Mouse (Mus musculus) spleen, postnatal 4 days (tissue): ENCODE measurements around the gene Zbtb16.

Source experiments
- DNase-seq, 2 experiments: peaks; one replicate each; pipeline ENCODE4 v3.0.0; 2022; ENCODE audit warnings: low spot score in 2 of 2

The Zbtb16 gene

DNA sequence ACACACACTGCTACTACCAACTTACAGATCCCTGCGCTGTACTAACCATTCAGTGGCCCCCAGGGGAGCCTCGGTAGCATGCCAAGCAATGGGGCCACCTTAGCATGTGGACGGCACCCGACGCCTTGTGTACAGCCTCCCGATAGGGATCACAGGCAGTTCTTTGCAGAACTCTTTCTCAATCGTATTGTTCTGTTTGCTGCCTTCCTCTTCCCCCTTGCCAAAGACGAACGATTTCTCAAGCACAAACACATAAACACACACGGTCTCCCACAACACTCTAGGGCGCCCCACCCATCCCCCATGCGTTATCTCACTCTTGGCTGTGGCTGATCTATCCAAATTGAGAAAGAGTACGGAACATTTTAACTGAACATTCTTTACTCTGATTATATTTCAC is 91.1 kb downstream of the Zbtb16 start:
- peak in 1 of 2 experiments; percentile 41 for DNase-seq

DNA sequence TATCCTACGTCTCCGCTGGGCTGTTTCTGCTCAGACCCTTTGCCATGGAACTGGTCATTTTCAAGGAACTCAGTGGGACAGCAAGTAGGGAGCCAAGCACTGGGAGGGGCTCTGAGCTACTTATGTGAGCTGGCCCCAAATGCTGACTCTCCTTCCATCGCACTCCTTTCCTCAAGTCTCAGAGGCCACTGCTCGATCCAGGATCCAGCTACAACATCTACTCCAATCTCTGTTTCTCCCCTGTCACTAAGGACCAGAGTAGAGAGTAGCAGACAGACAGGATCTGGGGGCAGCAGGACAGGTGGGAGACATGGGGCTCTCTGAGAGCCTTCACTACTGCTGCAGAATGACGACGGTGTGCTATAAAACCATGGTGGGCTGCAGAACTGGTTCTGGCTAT is 91.6 kb downstream of the Zbtb16 start:
- no peak for DNase-seq

GRCm38 (mm10) chr9:48743338-48744285 is 92.4 kb downstream of the Zbtb16 start:
- DNase-seq: no peak

- no peak for DNase-seq
These were observed 93.9 kb downstream of the Zbtb16 start for GRCm38 (mm10) chr9:48742150-48742549.

DNA sequence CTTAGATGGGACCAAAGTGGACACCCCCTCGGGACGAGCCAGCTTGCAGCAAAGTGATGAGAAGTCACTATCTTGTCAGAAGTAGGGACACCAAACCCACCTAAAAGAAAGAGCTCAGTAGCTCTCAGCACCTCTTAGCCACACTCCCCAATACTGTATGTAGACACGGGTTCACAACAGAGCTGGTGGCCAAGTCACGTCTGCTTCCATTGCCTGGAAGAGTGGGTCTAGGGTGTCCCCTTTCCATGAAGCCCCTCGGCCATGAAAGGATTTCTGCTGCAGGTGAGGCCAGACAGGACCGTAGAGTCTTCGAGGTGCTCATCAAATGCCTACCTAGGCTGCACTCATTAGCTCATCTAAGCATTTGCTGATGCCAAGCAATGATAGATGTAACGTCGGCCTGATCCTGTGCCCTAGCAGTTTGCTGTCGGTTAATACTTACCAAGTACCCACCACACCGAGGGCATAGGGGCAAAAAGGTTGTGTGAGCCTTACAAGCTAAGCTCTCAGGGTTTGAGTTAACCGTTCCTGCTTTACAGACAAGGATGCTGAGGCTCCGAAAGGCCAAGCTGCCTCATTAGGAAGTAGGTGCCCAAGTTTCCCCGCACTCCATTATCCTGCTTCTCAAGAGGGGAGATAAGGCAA is 94.5 kb downstream of the Zbtb16 start:
- no peak for DNase-seq

DNA sequence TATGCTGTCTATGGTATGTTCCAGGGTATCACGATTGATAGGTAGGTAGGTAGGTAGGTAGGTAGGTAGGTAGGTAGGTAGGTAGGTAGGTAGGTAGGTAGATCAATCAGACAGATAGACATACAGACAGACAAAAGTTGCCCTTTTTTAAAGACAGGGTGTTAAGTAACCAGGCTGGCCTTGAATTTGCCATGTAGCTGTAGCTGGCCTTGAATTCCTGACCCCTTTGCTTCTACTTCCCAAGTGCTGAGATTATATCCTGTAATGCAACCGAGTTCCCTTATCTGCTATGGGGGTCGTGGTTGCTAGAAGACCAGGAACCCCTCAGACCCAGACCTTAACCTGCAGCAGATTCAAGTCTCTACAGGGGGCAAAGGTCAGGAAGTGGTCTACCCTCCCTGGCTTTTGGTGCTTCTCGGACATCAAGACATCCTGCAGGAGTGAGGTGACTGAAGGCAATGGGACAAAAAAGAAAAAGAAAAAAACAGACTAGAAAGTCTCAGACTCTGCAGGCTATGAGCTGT is 95.2 kb downstream of the Zbtb16 start:
- no peak for DNase-seq

DNA sequence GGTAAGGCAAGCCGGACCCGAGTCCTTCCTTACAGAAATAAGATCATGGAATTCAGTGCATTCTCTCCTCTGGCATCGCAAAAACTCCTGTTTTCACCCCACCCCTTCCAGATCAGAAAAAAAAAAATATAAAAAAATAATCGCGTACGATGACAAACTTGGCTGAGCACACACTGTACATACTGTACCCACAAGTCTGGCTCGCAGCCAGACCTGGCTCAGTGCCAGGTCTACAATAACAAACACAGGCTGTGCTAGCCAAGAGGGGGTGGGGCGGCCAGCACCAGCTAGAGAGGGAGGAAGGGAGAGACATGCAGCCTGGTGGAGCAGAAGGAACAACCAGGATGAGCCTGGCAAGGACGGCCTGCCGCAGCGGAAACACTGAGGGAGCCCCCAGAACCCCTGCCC is 95.9 kb downstream of the Zbtb16 start:
- DNase-seq: peak; percentile 75 to 83

DNA sequence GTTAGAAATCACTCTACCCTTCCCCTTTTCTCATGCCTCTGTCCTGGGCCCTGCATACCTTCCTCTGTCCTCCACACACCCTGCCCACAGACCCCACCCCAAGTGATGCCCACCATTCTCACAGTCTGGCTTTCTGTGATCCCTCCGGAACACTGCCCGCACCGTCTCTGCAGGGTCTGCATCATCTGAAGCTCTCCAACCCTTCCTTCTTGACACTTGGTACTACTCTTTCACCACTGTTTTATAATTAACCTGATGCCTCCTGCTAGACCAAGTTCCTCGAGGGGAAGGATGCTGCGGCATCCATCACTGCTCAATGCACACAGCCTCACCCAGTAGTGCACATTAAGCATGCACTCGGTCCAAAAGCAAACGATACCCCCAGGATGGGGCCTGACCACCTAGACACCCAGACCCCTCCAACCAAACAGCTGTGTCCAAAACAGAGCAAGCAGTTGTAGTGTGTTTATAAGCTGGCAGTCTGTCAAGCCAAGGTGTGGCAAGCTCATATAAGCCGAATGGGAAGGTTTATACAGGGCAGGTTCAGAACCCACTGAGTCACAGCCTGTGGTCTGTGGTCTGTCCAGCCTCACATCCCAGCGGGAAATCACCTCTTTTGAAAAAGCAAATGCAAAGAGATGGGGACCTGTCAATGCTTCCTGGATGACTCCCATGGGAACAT is 97.1 kb downstream of the Zbtb16 start:
- no peak for DNase-seq

GRCm38 (mm10) chr9:48737911-48738310 is 98.1 kb downstream of the Zbtb16 start:
- no peak for DNase-seq

DNA sequence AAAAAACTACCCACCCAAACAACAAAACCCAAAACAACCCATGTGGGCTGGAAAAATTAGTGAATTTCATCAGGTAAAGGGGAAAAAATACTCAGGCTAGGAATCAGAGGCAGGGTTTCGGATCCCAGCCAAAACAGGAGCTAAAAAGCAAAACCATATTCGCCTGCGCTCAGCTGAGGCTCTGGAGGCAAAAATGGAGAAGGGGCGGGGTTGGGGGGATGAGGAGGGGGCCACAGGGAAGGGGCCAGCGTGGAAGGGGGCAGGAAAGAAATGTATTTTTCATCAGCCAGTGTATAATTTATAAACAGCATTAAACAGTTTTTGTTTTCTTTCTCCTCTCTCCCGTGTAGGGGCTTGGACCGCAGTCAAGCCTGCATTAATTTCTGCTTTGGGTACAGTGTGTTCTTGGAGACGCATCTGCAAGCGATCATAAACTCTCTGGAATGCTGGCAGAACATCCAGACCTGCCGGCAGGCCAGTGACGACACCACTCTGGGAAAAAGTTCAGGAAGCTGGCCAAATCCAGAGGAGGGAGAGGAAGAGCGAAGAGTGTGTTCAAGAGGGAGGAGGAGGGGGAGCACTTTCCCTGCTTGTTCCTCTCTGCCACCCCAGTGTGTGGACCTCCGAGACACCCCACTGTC is 98.7 kb downstream of the Zbtb16 start:
- DNase-seq: no peak

GRCm38 (mm10) chr9:48736361-48737209 is 99.4 kb downstream of the Zbtb16 start:
- no peak for DNase-seq

DNA sequence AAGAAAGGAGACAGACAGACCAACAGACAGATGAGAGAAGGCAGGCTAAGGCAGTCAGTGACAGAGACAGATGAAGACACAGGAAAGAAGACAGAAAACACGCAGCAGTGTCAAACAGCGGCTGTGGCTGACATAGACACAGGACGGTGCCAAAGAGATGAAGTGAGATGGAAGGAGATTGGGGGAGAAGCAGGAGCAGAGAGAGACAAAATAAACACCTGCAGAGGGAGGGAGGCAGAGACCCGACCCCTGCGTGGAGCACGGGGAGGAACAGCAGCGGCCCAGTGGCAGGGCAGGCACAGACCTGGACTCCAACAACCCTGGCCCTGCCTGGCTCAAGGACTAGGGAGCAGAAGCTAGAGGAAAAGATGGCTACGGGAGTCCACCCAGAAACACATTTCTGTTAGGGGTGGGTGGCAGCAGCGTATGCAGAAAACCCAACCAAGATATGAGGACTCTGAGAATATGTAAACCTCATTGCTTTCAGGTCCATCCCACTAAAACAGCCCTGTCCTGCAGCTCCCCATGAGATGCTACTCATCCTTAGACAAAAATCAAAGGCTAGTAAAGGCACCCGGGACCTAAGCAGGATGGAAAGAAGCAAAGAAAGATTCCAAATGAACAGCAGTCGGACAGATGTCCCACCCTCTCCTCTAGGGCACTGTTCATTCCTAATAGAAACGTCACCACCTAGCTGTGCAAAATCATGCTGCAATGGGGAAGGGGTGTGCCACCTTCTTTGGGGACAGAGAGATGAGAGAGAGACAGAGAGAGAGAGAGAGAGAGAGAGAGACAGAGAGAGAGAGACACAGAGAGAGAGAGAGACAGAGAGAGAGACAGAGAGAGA is 100.3 kb downstream of the Zbtb16 start:
- DNase-seq: no peak

DNA sequence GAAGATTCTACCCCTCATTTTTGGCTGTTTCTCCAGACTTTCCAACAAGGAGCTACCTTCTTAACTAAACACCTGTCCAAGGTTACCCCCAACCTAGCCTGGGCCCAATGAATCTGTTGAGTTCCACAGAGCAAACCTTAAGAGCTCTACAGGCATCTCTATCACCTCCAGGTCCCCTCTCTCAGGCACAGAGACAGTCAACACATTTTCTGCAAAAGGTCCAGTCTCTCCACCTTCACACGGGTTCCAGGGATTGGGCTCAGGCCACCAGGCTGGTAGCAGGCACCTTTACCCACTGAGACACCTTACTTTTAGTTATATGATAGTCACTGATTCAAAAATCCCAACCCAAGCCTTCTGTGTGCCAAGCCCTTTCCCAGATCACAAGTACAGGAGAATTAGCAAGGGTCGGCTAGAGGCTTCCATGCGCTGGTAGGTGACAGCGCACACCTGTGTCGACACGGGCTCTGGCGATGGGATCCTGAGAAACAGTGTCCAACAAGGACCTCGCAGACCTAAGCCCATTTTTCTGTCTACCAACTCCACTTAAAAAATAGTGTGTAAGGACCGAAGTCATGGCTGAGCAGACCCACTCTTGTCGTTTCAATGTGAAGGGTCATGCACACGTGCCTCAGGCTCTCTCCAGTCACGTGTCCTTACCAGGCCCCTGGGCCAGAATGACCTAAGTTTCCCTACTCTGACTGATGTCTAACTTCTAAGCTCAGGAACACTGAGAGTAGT is 101.1 kb downstream of the Zbtb16 start:
- no peak for DNase-seq

DNA sequence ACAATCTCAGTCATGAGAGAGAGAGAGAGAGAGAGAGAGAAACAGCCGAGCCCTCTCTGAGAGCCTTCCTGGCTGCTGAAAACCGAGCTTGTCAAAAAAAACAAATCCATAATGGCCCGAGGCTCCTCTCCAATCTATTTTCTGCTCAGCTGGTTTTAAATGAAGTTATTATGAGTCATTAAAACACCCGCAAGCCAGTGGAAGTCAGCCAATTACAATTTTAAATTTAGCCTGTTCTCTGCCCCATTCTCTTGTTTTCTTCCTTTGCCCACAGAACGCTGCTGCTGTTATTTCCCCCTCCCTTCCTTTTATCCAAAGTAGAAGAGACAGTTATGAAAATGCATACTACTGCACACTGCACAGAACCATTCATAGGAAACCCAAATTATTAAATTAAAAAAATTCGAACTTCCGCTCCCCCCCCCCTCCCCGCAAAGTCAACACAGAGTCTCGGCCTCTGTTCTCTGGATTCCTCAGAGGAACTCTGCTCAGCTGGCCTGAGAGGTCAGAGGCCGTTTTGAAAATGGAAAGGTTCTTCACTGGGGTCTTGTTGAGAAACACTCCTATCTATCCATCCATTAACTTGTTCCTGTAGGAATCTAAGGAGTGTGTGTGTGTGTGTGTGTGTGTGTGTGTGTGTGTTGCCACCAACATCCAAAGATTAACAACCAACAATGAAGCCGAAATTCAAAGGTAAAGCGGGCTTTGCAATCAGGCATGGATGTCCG is 102.0 kb downstream of the Zbtb16 start:
- DNase-seq: no peak

DNA sequence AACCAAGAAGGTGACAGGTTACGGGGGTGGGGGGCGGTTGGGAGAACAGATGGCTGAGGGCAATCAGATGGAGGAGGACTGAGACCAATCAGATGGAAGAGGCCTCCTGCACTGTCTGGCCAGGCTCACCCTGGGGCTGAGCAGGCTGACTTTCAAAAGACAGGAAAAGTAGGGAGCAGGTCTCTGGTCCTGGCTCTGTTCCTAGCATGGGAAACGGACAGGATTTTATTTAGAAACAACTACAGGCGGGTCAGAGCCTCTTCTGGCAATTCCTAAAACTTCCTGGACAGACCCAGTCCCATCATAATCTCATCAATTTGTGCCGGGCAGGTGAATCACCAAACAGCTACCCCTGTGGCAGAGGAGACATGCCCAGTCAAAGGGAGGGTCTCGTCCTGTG is 102.9 kb downstream of the Zbtb16 start:
- no peak for DNase-seq

GRCm38 (mm10) chr9:48731651-48732536 is 104.1 kb downstream of the Zbtb16 start:
- DNase-seq: no peak

DNA sequence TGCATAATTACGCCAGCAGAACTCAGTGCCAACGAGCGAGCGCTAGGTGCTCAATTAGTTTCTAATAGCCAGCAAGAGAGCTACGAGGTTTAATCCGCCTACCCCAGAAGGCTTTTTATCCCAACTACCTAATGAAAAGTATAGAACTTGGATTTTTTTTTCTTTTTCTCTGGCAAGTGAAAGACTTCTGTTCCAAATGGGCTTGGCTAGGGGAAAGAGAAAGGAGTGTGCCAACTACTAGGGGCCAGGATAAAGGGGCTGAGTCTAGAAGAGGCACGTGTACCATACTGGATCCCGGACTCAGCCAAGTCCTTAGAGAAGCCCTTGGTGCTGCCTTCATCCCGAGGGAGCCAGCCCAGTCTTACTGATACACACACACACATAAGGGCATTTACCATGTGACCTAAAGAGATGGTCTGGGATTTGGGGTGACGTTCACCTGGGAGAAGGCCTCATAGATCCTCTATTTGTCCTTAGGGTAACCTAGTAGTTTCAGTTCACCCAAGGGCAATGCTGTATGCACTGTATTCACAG is 105.5 kb downstream of the Zbtb16 start:
- DNase-seq: no peak
